Mouse (Mus musculus) monocyte, adult 2 months (primary cell): ENCODE results near the gene Csf2rb.
"Not testable (repeated sequence)": the region's sequence is repeated elsewhere in the genome, so short reads cannot be mapped to it uniquely, and the experiment has no call there.

Experiments used
- DNase-seq, 2 experiments: peaks; one replicate each; pipeline ENCODE4 v3.0.0; 2022; ENCODE audit warnings: low spot score in 2 of 2, low read depth in 1 of 2

Csf2rb gene

GRCm38 (mm10) chr15:78325671-78326339 is at the start of gene Csf2rb:
TSS of gene Csf2rb (plus strand) at chr15:78325752.
- DNase-seq: peak; percentile 76

GRCm38 (mm10) chr15:78278308-78278707 is 47.2 kb upstream of the Csf2rb start:
- DNase-seq: no peak

GRCm38 (mm10) chr15:78287941-78288340 is 37.6 kb upstream of the Csf2rb start:
- no peak for DNase-seq

- not testable (repeated sequence) for DNase-seq
Observed at GRCm38 (mm10) chr15:78289775-78290174, 35.8 kb upstream of the Csf2rb start.

- DNase-seq: not testable (repeated sequence)
Observed at GRCm38 (mm10) chr15:78293228-78293627, 32.3 kb upstream of the Csf2rb start.

GRCm38 (mm10) chr15:78293716-78294115 is 31.8 kb upstream of the Csf2rb start:
- no peak for DNase-seq

- peak in 1 of 2 experiments; percentile 16 for DNase-seq
Observed at GRCm38 (mm10) chr15:78298558-78298957, 27.0 kb upstream of the Csf2rb start.

GRCm38 (mm10) chr15:78299641-78300040 is 25.9 kb upstream of the Csf2rb start:
- no peak for DNase-seq

GRCm38 (mm10) chr15:78300773-78301172 is 24.8 kb upstream of the Csf2rb start:
- no peak for DNase-seq

GRCm38 (mm10) chr15:78302718-78303117 is 22.8 kb upstream of the Csf2rb start:
- DNase-seq: no peak

- no peak for DNase-seq
Observed at GRCm38 (mm10) chr15:78303665-78304233, 21.8 kb upstream of the Csf2rb start.

GRCm38 (mm10) chr15:78305341-78305933 is 20.1 kb upstream of the Csf2rb start, which contains the start of gene Csf2rb2:
TSS of gene Csf2rb2 (minus strand) at chr15:78305721.
- DNase-seq: peak in 1 of 2 experiments; percentile 43

GRCm38 (mm10) chr15:78309865-78310264 is 15.7 kb upstream of the Csf2rb start:
- no peak for DNase-seq

GRCm38 (mm10) chr15:78310971-78311370 is 14.6 kb upstream of the Csf2rb start:
- no peak for DNase-seq

- not testable (repeated sequence) for DNase-seq
Observed at GRCm38 (mm10) chr15:78312421-78313233, 12.9 kb upstream of the Csf2rb start.

GRCm38 (mm10) chr15:78313659-78314058 is 11.9 kb upstream of the Csf2rb start:
- DNase-seq: not testable (repeated sequence)

- DNase-seq: not testable (repeated sequence)
Observed at GRCm38 (mm10) chr15:78318338-78319171, 7.0 kb upstream of the Csf2rb start.

GRCm38 (mm10) chr15:78320825-78321496 is 4.6 kb upstream of the Csf2rb start:
- DNase-seq: peak; percentile 41 to 75

- DNase-seq: no peak
Observed at GRCm38 (mm10) chr15:78323366-78323765, 2.2 kb upstream of the Csf2rb start.

GRCm38 (mm10) chr15:78324294-78324693 is 1.3 kb upstream of the Csf2rb start:
- no peak for DNase-seq
